Mouse (Mus musculus) limb, embryonic 11.5 days (tissue): ENCODE measurements around the gene Chn1. TPM values are rescaled to one million over a fixed set of nuclear protein-coding genes. Genes with fewer than 3 reads are reported as not detected.
A peak's percentile ranks its signal among the peaks of the same experiment; 100 is the strongest.

Experiments
- ATAC-seq: fragments of 200-750 bp; cut with Nextera tagmentation; 2 replicates; pipeline ENCODE4 v1.8.0; 2017; ENCODE audit warnings: low read depth; ENCODE audit not compliant: insufficient number of reproducible peaks, low FRiP score, low TSS enrichment
- DNase-seq: peaks from one replicate; pipeline ENCODE4 v3.0.0-alpha.2; 2015; ENCODE audit warnings: low spot score
- H3K27ac ChIP-seq: fragments of 300-500 bp; sonication (generic); replicated peaks from 2 replicates; pipeline ENCODE4 v1.5.1; 2014; ENCODE audit warnings: low read depth, mild to moderate bottlenecking, low read length
- H3K27me3 ChIP-seq: fragments of 300-500 bp; sonication (generic); 2 replicates; pipeline ENCODE4 v1.6.1; 2014; ENCODE audit warnings: mild to moderate bottlenecking, low read length, mixed read lengths; ENCODE audit not compliant: control insufficient read depth, insufficient read depth
- H3K36me3 ChIP-seq: fragments of 300-500 bp; sonication (generic); 2 replicates; pipeline ENCODE4 v1.6.1; 2014; ENCODE audit warnings: mild to moderate bottlenecking, low read length, moderate library complexity, mixed read lengths; ENCODE audit not compliant: control insufficient read depth, insufficient read depth
- H3K4me1 ChIP-seq: fragments of 300-500 bp; sonication (generic); 2 replicates; pipeline ENCODE4 v1.6.1; 2014; ENCODE audit warnings: low read length, mixed read lengths; ENCODE audit not compliant: control insufficient read depth, insufficient read depth
- H3K4me2 ChIP-seq: fragments of 300-500 bp; sonication (generic); 2 replicates; pipeline ENCODE4 v1.6.1; 2014; ENCODE audit warnings: low read depth, mild to moderate bottlenecking, moderate library complexity; ENCODE audit not compliant: severe bottlenecking
- H3K4me3 ChIP-seq: fragments of 300-500 bp; sonication (generic); 2 replicates; pipeline ENCODE4 v1.5.1; 2014; ENCODE audit warnings: low read depth, low read length
- H3K9ac ChIP-seq: fragments of 300-500 bp; sonication (generic); 2 replicates; pipeline ENCODE4 v1.6.1; 2014; ENCODE audit warnings: mild to moderate bottlenecking, low read length
- H3K9me3 ChIP-seq: fragments of 300-500 bp; sonication (generic); 2 replicates; pipeline ENCODE4 v1.6.1; 2016; ENCODE audit warnings: low read length; ENCODE audit not compliant: control insufficient read depth
- WGBS: fragments of 180-500 bp; shearing (Covaris S2); extraction: QIAGEN DNeasy Blood & Tissue Kit; methylation state at CpG from one replicate; pipeline ENCODE4 v1.1.7; 2014; 5-methylcytosine and 5-hydroxymethylcytosine counted together
- polyA plus RNA-seq: library from polyadenylated mRNA; unstranded; fragments of >200 nt; fragmentation: Nextera tagmentation; extraction: Ambion mirVana; gene quantifications from 2 replicates; pipeline ENCODE4 v1.2.1, GENCODE M21; 2014

Gene Chn1
- polyA plus RNA-seq, 1 experiment from 2014 or later, result 47.5 TPM

- 0 out of 2 replicates have a peak, but pooled peaks cover 2% of the 10 kb centered on the region for H3K27me3 ChIP-seq
- no peak overlapping the region for H3K27ac ChIP-seq
- H3K4me3 ChIP-seq, result no peak overlapping the region
- DNase-seq (no peak), ATAC-seq (no peak)
- WGBS, result 39% methylated on average over 6 of the region's 6 CpGs
- peaks cover 26% of the 10 kb centered on the region for H3K4me1 ChIP-seq
- no peaks in the 10 kb centered on the region for H3K9me3 ChIP-seq
- H3K4me2 ChIP-seq, result no peak overlapping the region
- no peak overlapping the region for H3K9ac ChIP-seq
- no peaks in the 10 kb centered on the region for H3K36me3 ChIP-seq
Observed at GRCm38 (mm10) chr2:73591246-73591645, 183.9 kb downstream of the Chn1 start.

- ATAC-seq, result peak; percentile 79
- H3K4me1 ChIP-seq, result peaks cover 26% of the 10 kb centered on the region
- 8% methylated on average over 12 of the region's 12 CpGs for WGBS
- 0 out of 2 replicates have a peak, but pooled peaks cover 2% of the 10 kb centered on the region for H3K27me3 ChIP-seq
- no peaks in the 10 kb centered on the region for H3K36me3 ChIP-seq
- H3K4me2 ChIP-seq, result peak overlapping the region; percentile 58
- peak overlapping the region; percentile 21 for H3K4me3 ChIP-seq
- peak; percentile 78 for DNase-seq
- peak overlapping the region; percentile 32; the same call in 1 of the 2 replicates for H3K9ac ChIP-seq
- H3K27ac ChIP-seq, result no peak overlapping the region
- no peaks in the 10 kb centered on the region for H3K9me3 ChIP-seq
Observed at GRCm38 (mm10) chr2:73590106-73590505, 185.0 kb downstream of the Chn1 start.

- no peak overlapping the region for H3K4me3 ChIP-seq
- H3K9ac ChIP-seq, result no peak overlapping the region
- H3K27ac ChIP-seq, result no peak overlapping the region
- no peaks in the 10 kb centered on the region for H3K9me3 ChIP-seq
- H3K4me1 ChIP-seq, result peaks cover 26% of the 10 kb centered on the region
- H3K36me3 ChIP-seq, result no peaks in the 10 kb centered on the region
- 83% methylated on average over 2 of the region's 2 CpGs for WGBS
- ATAC-seq (no peak), DNase-seq (no peak)
- H3K27me3 ChIP-seq, result 0 out of 2 replicates have a peak, but pooled peaks cover 2% of the 10 kb centered on the region
- H3K4me2 ChIP-seq, result no peak overlapping the region
Observed at GRCm38 (mm10) chr2:73588951-73589350, 186.2 kb downstream of the Chn1 start.

- H3K4me3 ChIP-seq, result no peak overlapping the region
Observed at GRCm38 (mm10) chr2:73587109-73587506, 188.0 kb downstream of the Chn1 start.

GRCm38 (mm10) chr2:73586392-73587108 is 188.6 kb downstream of the Chn1 start:
- DNase-seq, result no peak
- no peak for ATAC-seq
- H3K4me1 ChIP-seq, result peaks cover 14% of the 10 kb centered on the region
- H3K4me3 ChIP-seq, result no peak overlapping the region
- no peaks in the 10 kb centered on the region for H3K36me3 ChIP-seq
- H3K9me3 ChIP-seq, result no peaks in the 10 kb centered on the region
- WGBS, result 63% methylated on average over 10 of the region's 10 CpGs
- no peak overlapping the region for H3K9ac ChIP-seq
- H3K4me2 ChIP-seq, result no peak overlapping the region
- no peaks in the 10 kb centered on the region for H3K27me3 ChIP-seq
- H3K27ac ChIP-seq, result no peak overlapping the region

More at GRCm38 (mm10) chr2:73587109-73587506, 188.0 kb downstream of the Chn1 start:
- Histone ChIP-seq H3K36me3 (no peaks in the 10 kb centered on the region), H3K4me1 (peaks cover 16% of the 10 kb centered on the region), H3K27me3 (0 out of 2 replicates have a peak, but pooled peaks cover 2% of the 10 kb centered on the region), H3K9ac (no peak overlapping the region), H3K4me2 (no peak overlapping the region), H3K27ac (no peak overlapping the region), H3K9me3 (no peaks in the 10 kb centered on the region)
- ATAC-seq, result no peak
- 66% methylated on average over 4 of the region's 4 CpGs for WGBS
- no peak for DNase-seq

DNA sequence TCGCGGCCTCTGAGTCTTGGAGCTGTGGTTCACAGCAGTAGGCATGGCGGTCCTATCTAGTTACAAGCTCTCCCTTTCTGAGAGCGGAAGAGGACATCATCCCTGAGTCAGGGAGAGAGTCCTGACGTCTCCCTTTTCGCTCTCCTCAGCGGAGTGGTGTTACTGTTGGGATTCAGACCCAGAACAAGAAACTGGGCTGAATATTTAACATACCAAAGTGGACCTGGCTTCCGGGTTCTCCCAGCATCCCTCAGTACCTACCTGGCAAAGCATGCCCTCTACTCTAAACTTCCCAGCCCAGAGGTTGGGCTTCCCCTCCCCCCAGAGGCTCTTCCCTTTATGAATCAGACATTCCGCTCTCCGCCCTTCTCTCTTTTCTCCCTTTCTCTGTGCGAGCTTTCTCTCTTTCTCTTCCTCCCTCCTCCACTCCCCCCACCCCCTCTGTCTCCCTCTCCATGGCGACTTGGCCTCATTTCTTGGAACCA is 189.8 kb downstream of the Chn1 start:
- Histone ChIP-seq H3K36me3 (no peaks in the 10 kb centered on the region), H3K27me3 (no peaks in the 10 kb centered on the region), H3K9me3 (no peaks in the 10 kb centered on the region), H3K4me1 (peaks cover 5% of the 10 kb centered on the region), H3K4me3 (0 out of 2 replicates have a peak overlapping the region, but pooled peaks have one; percentile 24), H3K9ac (peak overlapping the region; percentile 28; the same call in 1 of the 2 replicates), H3K27ac (no peak overlapping the region), H3K4me2 (peak overlapping the region; percentile 45)
- WGBS, result 24% methylated on average over 12 of the region's 12 CpGs
- no peak for DNase-seq
- ATAC-seq, result no peak

DNA sequence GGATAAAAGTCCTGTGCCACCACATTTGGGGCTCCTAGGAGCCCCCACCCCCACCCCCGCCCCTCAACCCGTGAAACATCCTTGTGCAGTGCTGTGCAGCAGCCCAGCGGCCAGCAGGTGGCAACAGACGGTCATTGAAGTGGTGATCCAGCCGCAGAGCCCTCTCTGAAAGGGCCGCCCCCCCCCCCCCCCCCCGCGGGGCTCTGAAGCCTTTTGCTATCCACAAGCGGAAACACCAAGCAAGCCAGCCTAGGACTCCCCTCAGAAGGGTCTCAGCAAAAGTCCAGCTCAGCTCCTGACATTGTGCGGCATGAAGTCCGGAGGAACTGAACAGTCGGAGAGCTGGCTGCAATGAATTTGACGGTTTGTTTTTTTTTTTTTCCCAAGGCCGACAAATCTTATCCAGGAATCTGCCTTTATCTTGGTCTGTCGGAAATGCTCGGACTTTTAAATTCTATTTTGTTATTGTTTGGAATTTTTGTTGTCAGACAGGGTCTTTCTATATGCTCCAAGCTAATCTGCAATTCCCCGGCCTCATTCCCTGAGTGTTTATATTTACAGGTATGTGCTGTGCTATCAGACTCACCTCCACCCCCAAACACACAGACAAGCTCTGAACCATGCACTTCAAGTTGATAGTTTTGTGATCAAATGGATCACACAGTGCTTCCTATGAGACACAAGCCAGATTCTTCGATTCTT is 190.3 kb downstream of the Chn1 start:
- peak; percentile 59; the same call in 1 of the 2 replicates for ATAC-seq
- Histone ChIP-seq H3K4me2 (peak overlapping the region; percentile 45), H3K4me3 (peak overlapping the region; percentile 24), H3K4me1 (no peaks in the 10 kb centered on the region), H3K27ac (no peak overlapping the region), H3K9ac (peak overlapping the region; percentile 28; the same call in 1 of the 2 replicates), H3K36me3 (no peaks in the 10 kb centered on the region), H3K27me3 (no peaks in the 10 kb centered on the region), H3K9me3 (no peaks in the 10 kb centered on the region)
- 4% methylated on average over 15 of the region's 18 CpGs for WGBS
- DNase-seq, result peak; percentile 91

DNA sequence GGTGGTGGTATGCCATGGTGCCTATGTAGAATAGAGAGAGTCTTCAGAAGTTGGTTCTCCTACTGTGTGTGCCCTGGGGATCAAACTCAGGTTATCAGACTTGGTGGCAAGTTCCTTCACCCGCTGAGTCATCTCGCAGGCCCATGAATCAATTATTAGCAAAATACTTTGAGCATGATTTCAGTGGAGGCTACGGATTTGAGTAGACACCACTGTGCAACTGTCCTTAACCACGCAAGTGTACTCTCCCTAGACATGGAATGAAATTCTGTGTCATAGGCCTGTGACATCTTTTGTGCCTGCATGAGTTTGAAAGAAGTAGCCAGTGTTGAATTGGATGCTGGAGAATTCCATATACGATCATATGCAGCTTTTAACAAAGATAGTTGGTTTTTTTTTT is 194.4 kb downstream of the Chn1 start:
- Histone ChIP-seq H3K36me3 (no peaks in the 10 kb centered on the region), H3K4me2 (no peak overlapping the region), H3K4me1 (no peaks in the 10 kb centered on the region), H3K27me3 (no peaks in the 10 kb centered on the region), H3K9me3 (no peaks in the 10 kb centered on the region), H3K9ac (no peak overlapping the region), H3K27ac (no peak overlapping the region), H3K4me3 (no peak overlapping the region)
- no peak for DNase-seq
- WGBS, result 90% methylated on average over 5 of the region's 5 CpGs
- ATAC-seq, result no peak
